Mouse (Mus musculus) lung, embryonic 16.5 days (tissue): Measurements from ENCODE around the gene Plekhg3. TPM values are rescaled to one million over a fixed set of nuclear protein-coding genes. Genes with fewer than 3 reads are reported as not detected.

Experiments used
- ATAC-seq: fragments of 200-750 bp; cut with Nextera tagmentation; 2 replicates; pipeline ENCODE4 v1.8.0; 2017; ENCODE audit warnings: low read depth, mild to moderate bottlenecking, moderate library complexity
- H3K27ac ChIP-seq: fragments of 300-500 bp; sonication (generic); 2 replicates; pipeline ENCODE4 v1.5.1; 2014; ENCODE audit warnings: mild to moderate bottlenecking, control low read depth, low read length
- H3K27me3 ChIP-seq: fragments of 300-500 bp; sonication (generic); 2 replicates; pipeline ENCODE4 v1.6.1; 2014; ENCODE audit warnings: low read depth, low read length, mixed read lengths; ENCODE audit not compliant: control insufficient read depth, insufficient read depth
- H3K36me3 ChIP-seq: fragments of 300-500 bp; sonication (generic); 2 replicates; pipeline ENCODE4 v1.6.1; 2014; ENCODE audit warnings: low read length; ENCODE audit not compliant: control insufficient read depth, insufficient read depth
- H3K4me1 ChIP-seq: fragments of 300-500 bp; sonication (generic); replicated peaks from 2 replicates; pipeline ENCODE4 v1.6.1; 2014; ENCODE audit warnings: low read length, mixed read lengths; ENCODE audit not compliant: control insufficient read depth, insufficient read depth
- H3K4me2 ChIP-seq: fragments of 300-500 bp; sonication (generic); 2 replicates; pipeline ENCODE4 v1.6.1; 2014; ENCODE audit warnings: low read depth, low read length, control low read depth
- H3K4me3 ChIP-seq: fragments of 300-500 bp; sonication (generic); 2 replicates; pipeline ENCODE4 v1.5.1; 2014; ENCODE audit warnings: mild to moderate bottlenecking, low read length, control low read depth
- H3K9ac ChIP-seq: fragments of 300-500 bp; sonication (generic); 2 replicates; pipeline ENCODE4 v1.6.1; 2014; ENCODE audit warnings: low read length, control low read depth
- H3K9me3 ChIP-seq: fragments of 300-500 bp; sonication (generic); 2 replicates; pipeline ENCODE4 v1.6.1; 2016; ENCODE audit warnings: low read length; ENCODE audit not compliant: control insufficient read depth
- WGBS: fragments of 180-500 bp; shearing (Covaris S2); extraction: QIAGEN DNeasy Blood & Tissue Kit; methylation state at CpG from one replicate; pipeline ENCODE4 v1.1.7; 2014; 5-methylcytosine and 5-hydroxymethylcytosine counted together
- polyA plus RNA-seq: library from polyadenylated mRNA; unstranded; fragments of >200 nt; fragmentation: Nextera tagmentation; extraction: Ambion mirVana; gene quantifications from 2 replicates; pipeline ENCODE4 v1.2.1, GENCODE M21; 2015

The Plekhg3 gene
- polyA plus RNA-seq, 1 experiment from 2014 or later, result 7.5 TPM

DNA sequence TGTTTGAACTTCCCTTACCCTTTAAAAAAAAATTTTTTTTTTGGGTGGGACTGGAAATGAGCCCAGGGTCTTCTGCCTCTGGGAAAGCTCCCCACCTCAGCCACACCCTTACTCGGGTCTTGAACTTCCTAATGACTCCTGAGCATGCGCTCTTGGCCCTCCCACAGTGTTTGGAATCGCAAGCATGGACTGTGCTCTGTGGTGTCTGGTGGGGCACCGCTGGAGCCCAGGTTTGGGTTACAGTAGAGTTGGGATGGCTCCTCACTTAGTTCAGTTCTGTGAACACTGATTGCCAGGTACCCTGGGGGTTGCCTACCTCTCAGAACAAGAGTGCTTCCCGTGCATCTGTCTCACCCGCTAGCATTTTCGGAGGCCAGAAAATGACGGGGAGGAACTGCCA, 10.8 kb downstream of the Plekhg3 start:
- H3K9ac ChIP-seq, result no peak overlapping the region
- H3K27ac ChIP-seq, result no peak overlapping the region
- peaks cover 20% of the 10 kb centered on the region for H3K4me1 ChIP-seq
- no peak overlapping the region for H3K4me3 ChIP-seq
- WGBS, result 20% methylated on average over 8 of the region's 8 CpGs
- H3K27me3 ChIP-seq, result no peaks in the 10 kb centered on the region
- 0 out of 2 replicates have a peak overlapping the region, but pooled peaks have one; percentile 38 for H3K4me2 ChIP-seq
- no peak for ATAC-seq
- no peaks in the 10 kb centered on the region for H3K36me3 ChIP-seq
- H3K9me3 ChIP-seq, result no peaks in the 10 kb centered on the region; the same call in 1 of the 2 replicates

DNA sequence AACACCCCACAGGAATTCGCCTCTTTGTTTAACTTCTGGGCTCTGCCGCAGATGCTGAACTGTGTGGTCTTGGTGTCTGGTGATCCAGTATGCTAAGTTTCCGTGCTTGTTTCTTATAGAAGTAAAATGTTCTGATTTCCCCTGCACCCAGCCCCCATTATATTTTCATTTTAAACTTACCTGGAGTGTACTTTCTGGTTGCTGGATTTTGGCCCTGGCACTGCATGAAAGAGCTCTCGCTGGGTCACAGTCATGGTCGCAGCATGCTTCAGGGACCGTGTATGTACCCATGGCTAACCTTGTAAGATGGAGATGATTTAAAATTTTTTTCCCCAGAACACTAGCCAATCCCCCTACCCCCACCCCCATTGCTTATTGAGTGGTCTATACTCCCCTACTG, 11.2 kb downstream of the Plekhg3 start:
- H3K4me2 ChIP-seq, result 0 out of 2 replicates have a peak overlapping the region, but pooled peaks have one; percentile 38
- H3K9me3 ChIP-seq, result no peaks in the 10 kb centered on the region; the same call in 1 of the 2 replicates
- H3K36me3 ChIP-seq, result no peaks in the 10 kb centered on the region
- peaks cover 22% of the 10 kb centered on the region for H3K4me1 ChIP-seq
- no peak for ATAC-seq
- H3K27ac ChIP-seq, result no peak overlapping the region
- no peak overlapping the region for H3K4me3 ChIP-seq
- 47% methylated on average over 6 of the region's 6 CpGs for WGBS
- no peak overlapping the region for H3K9ac ChIP-seq
- H3K27me3 ChIP-seq, result no peaks in the 10 kb centered on the region

DNA sequence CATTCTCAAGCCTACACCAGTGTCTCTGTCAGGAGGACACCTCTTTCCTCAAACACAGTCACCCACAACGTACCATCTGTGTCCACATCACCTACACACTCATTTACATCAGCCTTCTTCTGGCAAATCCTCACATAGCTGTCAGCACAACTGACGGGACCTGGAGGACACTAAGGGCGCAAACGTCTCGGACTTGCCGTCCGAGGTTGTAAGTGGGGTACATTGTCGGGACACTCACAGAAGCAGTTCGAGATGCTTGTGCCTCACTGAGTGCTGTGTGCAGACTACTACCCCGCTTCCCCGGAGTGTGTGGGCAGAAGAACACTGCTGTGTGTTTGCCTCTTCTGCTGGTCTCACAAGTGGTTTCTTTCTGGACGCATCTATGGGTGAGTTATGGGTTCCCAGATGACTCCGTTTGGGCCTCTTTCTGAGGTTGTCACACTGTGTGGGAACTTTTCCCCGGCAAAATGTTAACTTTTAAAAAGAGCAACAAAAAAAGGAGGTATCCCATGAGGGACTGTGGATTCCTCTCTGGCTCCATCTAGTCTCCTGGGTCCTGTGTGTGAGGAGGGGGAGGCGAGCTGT, 15.2 kb downstream of the Plekhg3 start:
- peak overlapping the region; percentile 40 for H3K9ac ChIP-seq
- peaks cover 48% of the 10 kb centered on the region for H3K4me1 ChIP-seq
- no peaks in the 10 kb centered on the region for H3K36me3 ChIP-seq
- WGBS, result 40% methylated on average over 15 of the region's 15 CpGs
- no peak for ATAC-seq
- H3K27ac ChIP-seq, result peak overlapping the region; percentile 90
- H3K4me3 ChIP-seq, result 0 out of 2 replicates have a peak overlapping the region, but pooled peaks have one; percentile 25
- H3K27me3 ChIP-seq, result no peaks in the 10 kb centered on the region; the same call in 1 of the 2 replicates
- no peaks in the 10 kb centered on the region for H3K9me3 ChIP-seq
- H3K4me2 ChIP-seq, result peak overlapping the region; percentile 48

DNA sequence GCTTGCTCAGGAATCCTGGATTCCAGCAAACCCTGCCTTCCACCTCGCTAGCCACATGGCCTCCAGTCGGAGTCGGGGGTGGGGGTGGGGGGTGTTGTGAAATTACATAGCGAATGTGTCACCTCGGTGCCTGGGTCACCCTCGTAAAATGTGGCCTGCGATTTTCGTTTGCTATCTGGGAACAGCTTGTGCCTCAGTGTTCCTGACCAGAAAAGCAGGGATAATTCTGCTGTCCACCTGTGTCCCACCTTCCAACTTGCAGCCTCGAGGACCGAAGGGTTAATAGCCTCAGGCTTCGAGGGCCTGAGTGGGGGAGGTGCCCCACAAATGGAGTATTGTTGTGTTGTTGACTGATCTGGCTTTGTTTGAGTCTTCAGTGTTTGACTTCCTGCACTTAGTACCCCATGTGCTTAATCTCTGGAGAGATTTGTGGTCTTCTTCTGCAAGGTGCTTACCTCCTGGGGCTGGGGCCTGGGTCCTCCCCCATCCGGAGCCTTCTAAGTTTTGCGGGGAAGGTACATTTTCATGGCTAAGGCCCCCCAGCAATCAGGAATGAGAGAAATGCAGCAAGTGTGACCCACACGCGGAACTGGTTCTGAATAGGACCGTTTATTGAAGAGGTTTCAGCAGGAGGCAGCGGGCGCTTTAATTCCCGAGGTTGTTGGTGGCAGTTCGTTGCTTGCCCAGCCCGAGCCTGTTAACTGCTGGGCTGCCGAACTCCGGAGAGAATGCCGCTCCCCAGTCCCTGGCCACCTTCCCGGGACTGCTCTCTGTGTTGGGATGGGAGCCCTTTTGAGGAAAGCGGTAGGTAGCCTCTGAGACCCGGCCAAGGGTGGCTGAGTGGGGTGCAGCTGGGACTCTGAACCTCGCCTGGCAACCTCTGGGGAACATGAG, 15.9 kb downstream of the Plekhg3 start:
- no peaks in the 10 kb centered on the region; the same call in 1 of the 2 replicates for H3K27me3 ChIP-seq
- peak overlapping the region; percentile 40 for H3K9ac ChIP-seq
- WGBS, result 14% methylated on average over 28 of the region's 28 CpGs
- H3K9me3 ChIP-seq, result no peaks in the 10 kb centered on the region
- ATAC-seq, result peak; percentile 27; the same call in 1 of the 2 replicates
- H3K4me1 ChIP-seq, result peaks cover 44% of the 10 kb centered on the region
- no peaks in the 10 kb centered on the region for H3K36me3 ChIP-seq
- peak overlapping the region; percentile 25 for H3K4me3 ChIP-seq
- peak overlapping the region; percentile 90 for H3K27ac ChIP-seq
- peak overlapping the region; percentile 48 for H3K4me2 ChIP-seq

DNA sequence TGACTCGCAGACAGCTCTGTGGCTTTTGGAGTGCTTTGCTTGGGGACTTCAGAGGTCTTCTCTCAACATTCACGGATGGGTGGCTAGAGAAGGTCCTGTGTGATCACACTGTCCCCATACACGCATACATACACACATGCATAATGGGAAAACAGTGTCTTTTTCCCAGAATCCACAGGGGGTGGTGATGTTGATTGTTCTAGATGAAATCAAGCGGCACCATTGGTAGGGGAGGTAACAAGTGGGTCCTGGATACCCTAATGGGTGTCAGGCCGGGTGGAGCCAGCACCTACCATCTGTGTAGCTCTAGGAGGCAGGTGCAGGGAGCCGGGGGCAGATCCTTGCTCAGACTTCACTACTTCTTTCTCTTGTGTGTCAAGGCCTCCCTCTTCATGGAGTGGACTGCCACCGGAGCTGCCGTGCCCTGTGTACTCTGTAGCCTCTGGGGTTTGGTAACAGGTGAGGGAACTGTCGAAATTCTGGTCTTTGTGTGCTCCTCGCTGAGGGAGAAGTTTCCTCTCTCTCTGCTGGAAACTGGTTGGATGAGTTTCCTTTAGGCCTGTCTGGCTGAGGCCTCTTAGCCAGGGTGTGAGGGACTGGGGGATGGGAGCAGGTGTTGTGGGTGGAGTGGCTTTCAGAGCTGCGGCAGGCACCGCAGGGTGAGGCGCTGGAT, 16.9 kb downstream of the Plekhg3 start:
- 33% methylated on average over 13 of the region's 13 CpGs for WGBS
- Histone ChIP-seq H3K4me2 (peak overlapping the region; percentile 48), H3K9ac (peak overlapping the region; percentile 43; the same call in 1 of the 2 replicates), H3K9me3 (no peaks in the 10 kb centered on the region), H3K4me1 (peaks cover 47% of the 10 kb centered on the region), H3K27ac (peak overlapping the region; percentile 90), H3K27me3 (no peaks in the 10 kb centered on the region; the same call in 1 of the 2 replicates), H3K36me3 (no peaks in the 10 kb centered on the region), H3K4me3 (peak overlapping the region; percentile 25)
- peak; percentile 82 for ATAC-seq

DNA sequence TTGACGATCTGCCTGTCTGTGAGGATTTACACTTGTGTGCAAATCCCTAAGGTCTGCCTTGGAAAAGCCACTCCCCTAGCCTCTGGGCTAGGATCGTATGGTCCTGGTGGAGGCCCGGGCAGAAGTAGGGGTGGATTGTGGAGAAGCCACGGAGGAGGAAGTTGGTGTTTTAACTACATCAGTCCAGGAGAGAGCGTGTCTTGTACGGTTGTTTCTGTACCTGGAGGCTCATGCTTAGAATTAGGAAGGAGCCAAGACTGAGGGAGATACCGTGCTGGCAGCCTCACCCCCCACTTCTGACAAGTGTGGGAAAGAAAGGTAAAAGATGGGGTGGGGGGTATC, 17.4 kb downstream of the Plekhg3 start:
- peak overlapping the region; percentile 29; the same call in 1 of the 2 replicates for H3K9ac ChIP-seq
- ATAC-seq, result peak; percentile 16; the same call in 1 of the 2 replicates
- H3K4me3 ChIP-seq, result peak overlapping the region; percentile 22; the same call in 1 of the 2 replicates
- peak overlapping the region; percentile 90 for H3K27ac ChIP-seq
- peaks cover 48% of the 10 kb centered on the region for H3K4me1 ChIP-seq
- WGBS, result 17% methylated on average over 7 of the region's 7 CpGs
- no peaks in the 10 kb centered on the region; the same call in 1 of the 2 replicates for H3K27me3 ChIP-seq
- no peaks in the 10 kb centered on the region for H3K36me3 ChIP-seq
- peak overlapping the region; percentile 48 for H3K4me2 ChIP-seq
- no peaks in the 10 kb centered on the region for H3K9me3 ChIP-seq

DNA sequence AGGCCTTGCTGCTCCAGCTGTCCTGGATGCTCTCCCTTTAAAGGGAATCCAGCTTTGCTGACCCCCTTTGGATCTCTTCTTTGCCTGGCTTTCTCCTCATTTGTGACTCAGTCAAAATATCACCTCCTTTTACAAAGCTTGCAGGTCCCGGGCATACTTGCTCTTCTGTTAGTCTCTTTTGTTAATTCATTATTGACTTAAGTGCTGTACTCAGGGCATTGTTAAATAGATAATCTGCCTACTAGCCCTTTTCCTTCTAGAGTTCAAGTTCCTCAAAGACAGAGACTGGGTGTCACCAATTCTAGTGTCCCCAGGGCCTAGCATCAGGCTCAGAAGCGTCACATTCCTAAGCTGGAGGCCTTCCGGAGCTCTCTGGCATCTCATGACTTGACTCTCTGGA, 18.5 kb downstream of the Plekhg3 start:
- Histone ChIP-seq H3K4me3 (no peak overlapping the region), H3K9ac (no peak overlapping the region), H3K27ac (no peak overlapping the region), H3K27me3 (no peaks in the 10 kb centered on the region; the same call in 1 of the 2 replicates), H3K36me3 (no peaks in the 10 kb centered on the region), H3K4me1 (peaks cover 48% of the 10 kb centered on the region), H3K4me2 (no peak overlapping the region), H3K9me3 (no peaks in the 10 kb centered on the region)
- ATAC-seq, result no peak
- 58% methylated on average over 3 of the region's 3 CpGs for WGBS

DNA sequence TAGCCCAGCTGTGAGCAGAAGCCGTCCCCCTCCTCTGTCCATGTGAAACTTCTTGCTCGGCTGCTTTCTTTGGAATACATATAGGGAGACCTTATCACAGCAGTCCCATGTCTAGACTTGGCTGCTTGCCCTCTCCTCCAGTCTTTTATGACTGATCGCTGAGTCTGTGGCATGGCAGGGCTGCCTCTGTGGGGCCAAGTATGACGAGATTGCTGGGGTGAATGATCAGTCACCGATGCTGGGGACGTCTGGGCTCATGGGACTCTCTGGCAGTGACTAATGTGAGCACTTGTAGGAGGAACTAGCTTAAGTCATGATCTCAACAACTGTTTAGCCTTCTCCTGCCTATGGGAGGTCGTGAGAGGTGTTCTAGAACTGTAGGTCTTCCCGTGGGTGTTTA, 21.6 kb downstream of the Plekhg3 start:
- Histone ChIP-seq H3K4me2 (no peak overlapping the region), H3K36me3 (no peaks in the 10 kb centered on the region), H3K27me3 (no peaks in the 10 kb centered on the region; the same call in 1 of the 2 replicates), H3K9ac (no peak overlapping the region), H3K4me1 (peaks cover 31% of the 10 kb centered on the region), H3K4me3 (no peak overlapping the region), H3K27ac (peak overlapping the region; percentile 45; the same call in 1 of the 2 replicates), H3K9me3 (no peaks in the 10 kb centered on the region)
- WGBS, result 20% methylated on average over 8 of the region's 8 CpGs
- peak; percentile 73 for ATAC-seq
